Mouse (Mus musculus): ENCODE measurements at regions not wholly inside any gene's neighbourhood (a gene's known extent, or its start where the extent isn't known, plus 50 kb on each side); places are given as distances from the start of the nearest gene placed in this dataset.
A peak's percentile ranks its signal among the peaks of the same experiment; 100 is the strongest.
"Not testable (repeated sequence)": the region's sequence is repeated elsewhere in the genome, so short reads cannot be mapped to it uniquely, and the experiment has no call there.

DNA sequence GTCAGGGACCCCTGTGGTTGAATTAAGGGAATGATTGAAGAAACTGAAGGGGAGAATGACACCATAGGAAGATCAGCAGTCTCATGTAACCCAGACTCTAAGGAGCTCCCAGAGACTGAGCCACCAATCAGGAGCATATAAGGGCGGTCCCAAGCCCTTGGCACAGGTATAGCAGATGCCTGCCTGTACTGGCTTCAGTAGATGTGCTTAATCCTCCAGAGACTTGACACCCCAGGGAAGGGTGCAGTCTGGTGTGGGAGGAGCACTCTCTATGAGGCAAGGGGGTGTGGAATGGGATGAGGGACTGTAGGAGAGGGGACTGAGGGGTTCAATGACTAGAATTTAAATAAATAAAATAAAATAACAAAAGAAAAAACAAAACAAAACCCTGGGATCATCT lies 298.7 kb downstream of the Ppp1r3a start:
- H3K36me3 ChIP-seq (ENCODE audit: control insufficient read depth, insufficient read depth, low read length) = no peaks in the 10 kb centered on the region
- no peak overlapping the region for H3K27ac ChIP-seq (ENCODE audit: low read length)
- H3K4me1 ChIP-seq (ENCODE audit: control insufficient read depth, insufficient read depth, low read length) = no peaks in the 10 kb centered on the region
- no peak overlapping the region for H3K4me2 ChIP-seq (ENCODE audit: low read depth, low read length)
- H3K9ac ChIP-seq (ENCODE audit: low read length) = no peak overlapping the region
- no peaks in the 10 kb centered on the region for H3K27me3 ChIP-seq (ENCODE audit: control insufficient read depth, insufficient read depth, low read length)
- no peak overlapping the region for H3K4me3 ChIP-seq (replicated peaks; ENCODE audit: low read length)
- ATAC-seq (ENCODE audit: insufficient read depth, low FRiP score) = no peak
- no peaks in the 10 kb centered on the region for H3K9me3 ChIP-seq (replicated peaks; ENCODE audit: control insufficient read depth, low read length)
- 73% methylated on average over 1 of the region's 1 CpGs for WGBS

DNA sequence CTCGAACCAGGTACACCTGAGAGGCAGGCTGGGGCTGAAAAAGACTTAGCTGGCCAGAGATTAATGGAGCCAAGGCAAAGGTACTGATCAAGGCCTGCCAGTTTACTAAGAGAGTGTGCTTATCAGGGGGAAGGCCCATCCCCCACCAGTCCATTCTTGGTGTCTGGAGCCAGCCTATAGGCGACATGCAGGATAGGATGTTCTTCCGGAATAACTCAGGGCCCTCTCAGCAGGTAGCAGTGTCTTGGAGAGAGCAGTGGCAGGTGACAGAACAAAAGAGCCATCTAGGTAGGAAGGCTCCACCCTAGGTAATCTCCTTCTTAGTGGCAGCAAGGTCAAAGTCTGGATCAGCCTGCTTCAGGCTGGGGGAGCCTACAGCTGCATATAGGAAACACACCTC lies 301.8 kb downstream of the Ppp1r3a start:
- H3K36me3 ChIP-seq (ENCODE audit: control insufficient read depth, insufficient read depth, low read length); H3K4me3 ChIP-seq (replicated peaks; ENCODE audit: low read length); ATAC-seq (ENCODE audit: insufficient read depth, low FRiP score); H3K9ac ChIP-seq (ENCODE audit: low read length); H3K27me3 ChIP-seq (ENCODE audit: control insufficient read depth, insufficient read depth, low read length); H3K9me3 ChIP-seq (replicated peaks; ENCODE audit: control insufficient read depth, low read length); H3K4me2 ChIP-seq (ENCODE audit: low read depth, low read length); H3K27ac ChIP-seq (ENCODE audit: low read length); H3K4me1 ChIP-seq (ENCODE audit: control insufficient read depth, insufficient read depth, low read length): not testable (repeated sequence)
- WGBS = 74% methylated on average over 3 of the region's 3 CpGs

DNA sequence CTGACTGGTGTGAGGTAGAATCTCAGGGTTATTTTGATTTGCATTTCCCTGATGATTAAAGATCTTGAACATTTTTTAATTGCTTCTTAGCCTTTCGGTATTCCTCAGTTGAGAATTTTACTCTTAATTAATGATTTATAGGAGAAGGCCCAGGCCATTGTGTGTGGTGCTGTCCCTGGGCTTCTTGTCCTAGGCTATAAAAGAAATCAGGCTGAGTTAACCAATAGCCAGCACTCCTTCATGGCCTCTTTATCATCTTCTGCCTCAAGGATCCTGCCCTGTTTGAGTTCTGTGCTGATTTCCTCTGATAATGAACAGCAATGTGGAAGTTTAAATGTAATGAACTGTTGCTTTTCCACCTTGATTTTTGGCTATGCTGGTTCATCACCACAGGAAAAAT lies 323.3 kb downstream of the Ppp1r3a start:
- no peaks in the 10 kb centered on the region for H3K9me3 ChIP-seq (replicated peaks; ENCODE audit: control insufficient read depth, low read length)
- no peak overlapping the region for H3K4me3 ChIP-seq (replicated peaks; ENCODE audit: low read length)
- H3K4me1 ChIP-seq (ENCODE audit: control insufficient read depth, insufficient read depth, low read length) = no peaks in the 10 kb centered on the region
- no peak for ATAC-seq (ENCODE audit: insufficient read depth, low FRiP score)
- no peaks in the 10 kb centered on the region for H3K27me3 ChIP-seq (ENCODE audit: control insufficient read depth, insufficient read depth, low read length)
- no peak overlapping the region for H3K9ac ChIP-seq (ENCODE audit: low read length)
- no peak overlapping the region for H3K27ac ChIP-seq (ENCODE audit: low read length)
- no peaks in the 10 kb centered on the region for H3K36me3 ChIP-seq (ENCODE audit: control insufficient read depth, insufficient read depth, low read length)
- H3K4me2 ChIP-seq (ENCODE audit: low read depth, low read length) = no peak overlapping the region
- WGBS = 83% methylated on average over 1 of the region's 1 CpGs

DNA sequence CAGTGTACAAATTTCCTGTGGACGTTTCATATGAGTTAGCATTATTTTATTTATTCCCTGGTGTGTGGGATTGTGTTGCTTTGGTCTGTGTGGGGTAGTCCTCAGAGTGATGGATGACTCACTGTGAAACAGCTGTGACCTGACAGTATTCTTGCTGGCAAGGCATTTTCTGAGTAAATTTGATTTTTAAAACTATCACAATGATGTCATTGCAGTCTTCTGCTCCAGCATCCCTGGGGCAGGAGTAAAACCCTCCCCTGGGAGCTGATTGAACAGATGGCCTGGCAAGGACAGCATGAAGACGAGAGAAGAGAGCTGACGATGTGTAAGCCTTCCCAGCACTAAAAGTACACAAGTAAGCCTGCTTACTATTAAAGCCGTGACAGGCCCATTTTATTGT lies 345.3 kb downstream of the Ppp1r3a start:
- no peak overlapping the region for H3K27ac ChIP-seq (ENCODE audit: low read length)
- whole genome bisulfite sequencing = 31% methylated on average over 4 of the region's 4 CpGs
- H3K4me3 ChIP-seq (replicated peaks; ENCODE audit: low read length) = no peak overlapping the region
- H3K9me3 ChIP-seq (replicated peaks; ENCODE audit: control insufficient read depth, low read length) = no peaks in the 10 kb centered on the region
- H3K4me2 ChIP-seq (ENCODE audit: low read depth, low read length) = no peak overlapping the region
- ATAC-seq (ENCODE audit: insufficient read depth, low FRiP score) = peak; percentile 64
- H3K9ac ChIP-seq (ENCODE audit: low read length) = no peak overlapping the region
- no peaks in the 10 kb centered on the region for H3K36me3 ChIP-seq (ENCODE audit: control insufficient read depth, insufficient read depth, low read length)
- no peaks in the 10 kb centered on the region for H3K4me1 ChIP-seq (ENCODE audit: control insufficient read depth, insufficient read depth, low read length)
- H3K27me3 ChIP-seq (ENCODE audit: control insufficient read depth, insufficient read depth, low read length) = no peaks in the 10 kb centered on the region

DNA sequence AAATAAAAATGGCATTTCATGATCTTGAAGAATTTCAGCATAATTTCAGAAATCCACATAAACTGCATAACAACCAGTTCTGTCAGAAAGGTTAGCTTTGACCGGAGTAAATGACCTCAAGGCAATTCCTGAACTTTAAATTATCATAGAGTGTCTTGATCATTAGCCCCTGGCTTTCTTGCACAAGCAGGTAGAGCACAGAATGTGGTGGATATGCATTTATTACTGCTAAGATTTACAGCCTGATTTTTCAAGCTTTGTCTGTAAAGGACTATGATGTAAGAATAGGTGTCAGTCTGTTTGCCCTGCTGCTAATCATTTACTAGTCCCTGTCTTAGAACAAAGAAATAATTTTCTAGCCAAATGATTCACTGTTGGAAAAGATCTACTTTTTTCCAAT lies 347.3 kb downstream of the Ppp1r3a start:
- ATAC-seq (ENCODE audit: insufficient read depth, low FRiP score) = no peak

DNA sequence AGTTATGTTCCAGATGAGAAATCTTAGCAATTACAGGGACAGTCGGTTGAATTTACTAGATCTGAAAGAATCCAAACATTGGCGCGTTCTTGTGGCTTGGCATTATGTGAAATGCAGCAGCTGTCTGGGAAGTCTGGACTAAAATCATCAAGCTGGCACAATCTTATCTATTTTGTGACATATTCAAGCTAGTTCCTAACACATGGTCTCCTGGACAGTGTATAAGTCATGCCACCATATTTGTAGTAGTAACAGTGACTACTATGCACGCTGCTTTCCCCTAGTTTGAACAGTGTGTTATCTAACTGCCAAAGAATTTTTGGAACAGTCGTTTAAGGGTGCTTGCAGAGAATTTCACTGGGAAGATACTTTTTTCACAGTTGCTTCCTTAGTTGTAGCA lies 396.8 kb downstream of the Ppp1r3a start:
- whole genome bisulfite sequencing = 62% methylated on average over 5 of the region's 5 CpGs

More for the DNA sequence above, 347.3 kb downstream of the Ppp1r3a start:
- no peak overlapping the region for H3K9ac ChIP-seq (ENCODE audit: low read length)
- 70% methylated on average over 1 of the region's 1 CpGs for WGBS
- no peaks in the 10 kb centered on the region for H3K36me3 ChIP-seq (ENCODE audit: control insufficient read depth, insufficient read depth, low read length)
- H3K27ac ChIP-seq (ENCODE audit: low read length) = no peak overlapping the region
- H3K4me1 ChIP-seq (ENCODE audit: control insufficient read depth, insufficient read depth, low read length) = no peaks in the 10 kb centered on the region
- H3K4me2 ChIP-seq (ENCODE audit: low read depth, low read length) = no peak overlapping the region
- H3K27me3 ChIP-seq (ENCODE audit: control insufficient read depth, insufficient read depth, low read length) = no peaks in the 10 kb centered on the region
- H3K4me3 ChIP-seq (replicated peaks; ENCODE audit: low read length) = no peak overlapping the region
- H3K9me3 ChIP-seq (replicated peaks; ENCODE audit: control insufficient read depth, low read length) = no peaks in the 10 kb centered on the region

More for the DNA sequence above, 396.8 kb downstream of the Ppp1r3a start:
- Histone ChIP-seq H3K27ac (ENCODE audit: low read length) (no peak overlapping the region), H3K4me3 (replicated peaks; ENCODE audit: low read length) (no peak overlapping the region), H3K9ac (ENCODE audit: low read length) (no peak overlapping the region), H3K4me2 (ENCODE audit: low read depth, low read length) (no peak overlapping the region), H3K4me1 (ENCODE audit: control insufficient read depth, insufficient read depth, low read length) (no peaks in the 10 kb centered on the region), H3K9me3 (replicated peaks; ENCODE audit: control insufficient read depth, low read length) (no peaks in the 10 kb centered on the region), H3K36me3 (ENCODE audit: control insufficient read depth, insufficient read depth, low read length) (no peaks in the 10 kb centered on the region), H3K27me3 (ENCODE audit: control insufficient read depth, insufficient read depth, low read length) (no peaks in the 10 kb centered on the region)
- no peak for ATAC-seq (ENCODE audit: insufficient read depth, low FRiP score)

All from stomach, embryonic 16.5 days (tissue).